Mouse (Mus musculus): Measurements from ENCODE around the gene Taar4.

Taar4 gene

GRCm38 (mm10) chr10:23960444-23960915, at the start of gene Taar4:
Taar4 (plus strand) TSS chr10:23960494.
- no peak for DNase-seq (ENCODE audit: low spot score in 2 of 2)

DNA sequence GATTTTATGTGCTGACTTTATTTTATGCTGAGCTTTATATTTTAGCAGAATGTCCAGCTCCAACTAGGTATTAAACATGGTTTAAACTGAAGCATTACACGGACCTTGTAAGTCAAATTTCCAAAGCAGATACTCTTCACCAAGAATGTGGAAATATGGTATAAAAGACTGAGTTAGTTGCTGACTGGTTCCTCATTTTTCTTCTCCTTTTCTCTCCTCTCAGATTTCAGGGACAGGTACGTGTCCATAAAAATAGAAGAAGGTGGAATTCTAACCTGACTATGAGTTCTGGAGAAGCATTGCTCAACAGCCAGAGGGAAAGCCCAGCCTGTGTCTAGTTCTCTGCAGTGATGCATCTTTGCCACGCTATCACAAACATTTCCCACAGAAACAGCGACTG, 40.2 kb upstream of the Taar4 start, which contains the start of gene Taar1:
Gene Taar1 (plus strand): TSS at position 301 of the 400 bp plus-strand sequence.
- DNase-seq (ENCODE audit: low spot score in 2 of 2), result no peak

DNA sequence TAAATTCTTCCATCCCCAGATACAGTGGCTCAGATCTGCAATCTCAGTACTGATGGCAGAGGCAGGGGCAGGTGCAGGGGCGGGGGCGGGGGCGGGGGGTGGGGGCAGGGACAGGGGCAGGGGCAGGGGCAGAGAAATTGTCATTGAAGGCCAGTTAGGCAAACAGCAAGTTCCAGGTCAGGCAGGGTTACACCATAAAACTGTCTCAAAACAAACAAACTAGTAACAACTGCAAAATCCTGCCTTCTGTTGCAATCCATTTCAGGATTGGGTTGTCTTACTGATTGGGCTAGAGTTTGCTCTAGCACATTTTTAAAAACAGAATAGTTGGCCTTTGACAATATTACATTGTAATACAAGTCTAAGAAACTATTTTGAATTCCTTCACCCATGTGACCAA, 37.8 kb upstream of the Taar4 start:
- no peak for DNase-seq (ENCODE audit: low spot score in 2 of 2)

GRCm38 (mm10) chr10:23923941-23924340, 36.4 kb upstream of the Taar4 start:
- DNase-seq (ENCODE audit: low spot score in 2 of 2), result no peak

- DNase-seq (ENCODE audit: low spot score in 2 of 2), result no peak
These were observed 22.7 kb upstream of the Taar4 start for GRCm38 (mm10) chr10:23937613-23938012.

GRCm38 (mm10) chr10:23938312-23938711, 22.0 kb upstream of the Taar4 start, which contains the start of gene Taar2:
Taar2 (plus strand) TSS chr10:23938572.
- no peak for DNase-seq (ENCODE audit: low spot score in 2 of 2)

DNA sequence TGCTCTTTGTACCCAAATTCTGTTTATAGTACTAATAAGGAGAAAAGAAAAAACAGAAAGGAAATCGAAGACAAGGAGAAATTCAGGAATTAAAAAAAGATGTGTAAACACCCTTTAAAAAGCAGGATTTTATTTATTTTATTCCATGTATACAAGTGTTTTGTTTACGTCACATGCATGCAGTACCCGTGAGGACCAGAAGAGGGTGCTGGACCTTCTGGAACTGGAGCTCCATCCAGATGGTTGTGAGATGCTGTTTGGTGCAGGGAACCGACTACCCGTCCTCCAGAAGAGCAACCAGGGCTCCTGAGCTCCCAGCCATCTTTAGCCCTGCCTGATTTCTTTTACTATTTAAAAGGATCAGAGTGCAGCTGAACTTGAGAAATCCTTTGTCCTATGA, 17.8 kb upstream of the Taar4 start:
- DNase-seq (ENCODE audit: low spot score in 2 of 2), result no peak

- DNase-seq (ENCODE audit: low spot score in 2 of 2), result no peak
These were observed 12.3 kb upstream of the Taar4 start for GRCm38 (mm10) chr10:23948026-23948425.

- DNase-seq (ENCODE audit: low spot score in 2 of 2), result peak; percentile 8 to 11
These were observed 10.7 kb upstream of the Taar4 start, which contains the start of gene Taar3 for GRCm38 (mm10) chr10:23949508-23950005. Taar3 (plus strand) TSS chr10:23949558.

DNA sequence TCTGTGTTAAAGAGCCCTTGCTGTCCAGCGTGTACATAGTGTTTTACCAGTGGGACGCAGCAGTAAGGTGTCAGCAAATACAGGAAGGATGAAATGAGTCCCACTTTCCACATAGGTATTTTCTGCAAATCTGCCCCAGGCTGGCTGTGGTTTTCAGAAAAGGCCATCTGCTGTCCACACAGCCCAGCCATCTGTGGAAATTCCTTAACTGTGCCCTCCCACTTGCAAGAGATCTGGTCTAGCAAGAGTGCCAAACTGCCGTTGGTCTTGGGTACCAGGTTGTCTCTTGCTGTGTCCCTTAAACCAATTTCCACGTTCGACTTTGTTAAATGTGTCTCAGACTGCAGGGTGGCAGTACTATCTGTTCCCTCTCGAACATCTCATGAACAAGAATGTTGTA, 8.6 kb upstream of the Taar4 start:
- DNase-seq (ENCODE audit: low spot score in 2 of 2), result no peak

DNA sequence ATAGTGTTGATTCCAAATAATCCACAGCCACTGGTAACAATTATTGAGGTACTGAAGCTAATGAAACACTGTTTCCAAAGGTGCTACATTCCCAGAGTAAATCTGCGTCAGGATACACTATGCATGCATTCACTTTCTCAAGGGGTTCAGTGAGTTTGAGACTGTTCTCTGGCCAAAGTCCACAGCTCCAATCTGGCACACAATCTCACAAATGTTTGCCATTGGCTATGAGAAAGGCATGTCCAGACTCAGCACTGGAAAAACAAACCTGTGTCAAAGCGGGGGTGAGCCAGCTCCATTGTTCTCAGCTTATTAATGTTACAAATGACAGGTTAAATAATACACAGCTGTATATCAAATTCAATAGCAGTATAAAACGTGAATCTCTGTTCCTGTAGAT, 1.2 kb upstream of the Taar4 start:
- no peak for DNase-seq (ENCODE audit: low spot score in 2 of 2)

DNA sequence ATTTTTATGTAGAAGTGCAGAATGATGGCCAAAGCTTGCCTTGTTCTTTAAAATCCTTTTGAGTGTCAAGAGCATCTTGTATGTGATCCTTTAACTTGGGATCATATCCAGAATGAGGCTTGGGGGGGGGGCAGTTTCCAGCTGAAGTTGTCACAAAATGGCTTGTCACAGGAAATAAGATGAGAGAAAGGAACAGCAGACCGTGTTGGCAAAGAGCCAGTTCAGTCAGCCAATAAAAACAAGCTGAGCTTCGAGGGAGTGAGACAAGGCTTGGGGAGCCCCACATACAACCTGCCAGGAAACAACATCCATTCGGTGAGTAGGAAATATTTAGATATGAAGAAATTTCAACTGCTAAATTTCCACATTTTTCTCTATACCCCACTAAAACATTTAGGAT, 3.1 kb downstream of the Taar4 start:
- no peak for DNase-seq (ENCODE audit: low spot score in 2 of 2)

- DNase-seq (ENCODE audit: low spot score in 2 of 2), result no peak
These were observed 4.8 kb downstream of the Taar4 start for GRCm38 (mm10) chr10:23964921-23965610.

- DNase-seq (ENCODE audit: low spot score in 2 of 2), result no peak
These were observed 10.4 kb downstream of the Taar4 start, which contains the start of gene Taar5 for GRCm38 (mm10) chr10:23970656-23971165. Taar5 (plus strand) TSS chr10:23970706.

- DNase-seq (ENCODE audit: low spot score in 2 of 2), result no peak
These were observed 11.0 kb downstream of the Taar4 start for GRCm38 (mm10) chr10:23971256-23971655.

- no peak for DNase-seq (ENCODE audit: low spot score in 2 of 2)
These were observed 17.7 kb downstream of the Taar4 start for GRCm38 (mm10) chr10:23977958-23978357.

GRCm38 (mm10) chr10:23978901-23979705, 18.8 kb downstream of the Taar4 start:
- peak; percentile 57 to 70 for DNase-seq (ENCODE audit: low spot score in 2 of 2)

GRCm38 (mm10) chr10:23985546-23985945, 25.3 kb downstream of the Taar4 start, which contains the start of gene Taar6:
Taar6 (minus strand) TSS chr10:23985646.
- DNase-seq (ENCODE audit: low spot score in 2 of 2), result no peak

DNA sequence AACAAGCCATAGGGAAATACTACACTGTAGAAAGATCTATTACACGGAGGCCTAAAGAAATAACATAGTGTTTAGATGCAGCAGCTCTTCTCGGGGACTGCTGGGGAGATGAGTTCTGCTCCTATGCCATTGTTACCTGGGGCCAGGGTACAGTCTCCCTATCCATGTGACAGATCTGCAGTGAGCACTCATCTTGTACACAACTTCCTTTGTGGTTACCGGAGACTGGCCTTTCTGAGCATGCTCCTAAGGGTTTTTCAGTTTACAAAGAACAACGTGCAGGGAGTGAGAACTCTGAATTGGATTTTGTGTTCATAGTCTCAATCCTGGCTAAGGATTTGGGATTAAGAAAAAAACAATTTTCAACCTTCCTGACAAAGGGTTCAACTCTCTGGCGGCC, 26.1 kb downstream of the Taar4 start:
- DNase-seq (ENCODE audit: low spot score in 2 of 2), result no peak

DNA sequence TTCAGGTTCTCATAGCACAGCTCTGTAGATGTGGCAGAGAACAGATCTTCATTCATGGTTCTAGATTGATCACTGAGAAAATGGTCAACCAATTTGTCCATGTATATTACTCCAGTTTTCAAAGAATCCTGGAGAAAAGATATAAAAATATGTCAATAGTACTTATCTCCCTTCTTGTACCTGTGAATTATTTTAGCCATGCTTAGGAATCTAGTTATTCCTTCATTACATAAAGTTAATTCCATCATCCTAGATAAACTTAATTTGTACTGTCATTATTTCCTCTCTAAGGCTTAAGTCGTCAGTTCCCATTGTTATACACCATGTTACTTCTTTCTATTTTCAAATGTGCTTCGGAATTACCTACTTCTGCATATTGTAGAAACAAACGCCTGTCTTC, 33.1 kb downstream of the Taar4 start, which contains the start of gene Taar7a:
Gene Taar7a (minus strand): TSS at position 101 of the 400 bp plus-strand sequence.
- no peak for DNase-seq (ENCODE audit: low spot score in 2 of 2)

DNA sequence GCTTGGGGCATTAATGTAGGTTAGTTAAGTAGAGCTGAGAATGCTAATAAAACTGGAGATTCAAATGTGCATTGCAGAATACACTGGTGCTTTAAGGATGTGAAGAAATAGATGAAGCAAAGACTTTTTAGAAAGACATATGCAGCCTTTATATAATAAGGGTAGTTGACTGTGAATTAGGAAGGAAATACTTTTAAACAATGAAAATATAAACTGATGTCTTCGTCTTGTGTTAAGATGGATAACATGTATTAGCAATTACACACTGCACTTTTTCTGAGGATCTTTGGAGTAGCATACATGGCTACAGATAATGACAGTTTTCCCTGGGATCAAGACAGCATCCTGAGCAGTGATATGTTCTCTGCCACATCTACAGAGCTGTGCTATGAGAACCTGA, 39.3 kb downstream of the Taar4 start, which contains the start of gene Taar7b:
Gene Taar7b (plus strand): TSS at position 301 of the 400 bp plus-strand sequence.
- DNase-seq (ENCODE audit: low spot score in 2 of 2), result no peak

DNA sequence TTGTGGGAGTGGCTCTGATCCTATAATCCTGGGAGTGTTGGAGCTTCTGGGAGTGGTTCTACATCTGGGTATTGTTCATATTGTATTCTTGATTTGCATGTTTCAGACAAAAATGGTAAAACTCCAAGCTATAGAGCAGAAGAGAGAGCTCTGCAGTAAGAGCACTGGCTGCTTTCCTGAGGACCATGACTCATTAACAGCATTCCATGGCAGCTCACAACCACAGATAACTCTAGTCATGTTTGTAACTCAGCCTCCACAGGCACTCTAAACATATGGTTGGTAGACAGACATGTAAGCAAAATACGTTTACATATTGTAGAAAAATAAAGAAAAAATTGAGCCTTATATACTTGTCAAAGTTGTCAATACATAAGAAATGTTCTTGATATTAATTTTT, 46.1 kb downstream of the Taar4 start:
- no peak for DNase-seq (ENCODE audit: low spot score in 2 of 2)
